Mouse (Mus musculus): ENCODE data around the gene Oas2.

DNA sequence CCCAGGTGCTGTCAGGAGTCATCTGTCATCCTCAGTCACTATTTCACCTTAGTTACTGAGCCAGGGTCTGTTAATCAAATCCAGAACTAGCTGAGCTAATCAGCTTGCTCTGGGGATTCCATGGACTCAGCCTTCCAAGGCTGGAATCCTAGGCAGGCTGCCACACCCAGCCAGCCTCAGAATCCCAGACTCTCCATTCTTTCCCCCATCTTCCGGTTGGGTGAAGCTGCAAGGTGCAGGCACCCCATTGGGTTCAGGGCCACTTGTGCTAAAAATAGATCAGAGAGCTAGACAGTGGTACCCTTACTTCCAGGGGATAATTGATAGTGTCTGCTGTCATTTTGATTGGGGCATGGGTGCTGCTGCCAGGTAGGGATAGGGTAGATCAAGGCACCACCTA, 16.9 kb downstream of the Oas2 start:
- TF ChIP-seq MAX (IDR thresholded peaks at IDR 0.05), result no peak
- no peak for TF ChIP-seq CTCF (IDR thresholded peaks at IDR 0.05; ENCODE audit: control insufficient read depth, insufficient read depth, insufficient read length)
- TF ChIP-seq USF1 (IDR thresholded peaks at IDR 0.05; ENCODE audit: low read depth), result no peak
- TF ChIP-seq CEBPB (IDR thresholded peaks at IDR 0.05; ENCODE audit: low read depth), result no peak
- TF ChIP-seq MYOG (IDR thresholded peaks at IDR 0.05; ENCODE audit: control insufficient read depth, extremely low read depth, insufficient read length), result no peak
- no peak for TF ChIP-seq FOSL1 (IDR thresholded peaks at IDR 0.05; ENCODE audit: insufficient read depth, low read length, poor library complexity, severe bottlenecking)
- TF ChIP-seq MYOD1 (IDR thresholded peaks at IDR 0.05; ENCODE audit: control insufficient read depth, insufficient read length, low read depth), result no peak

Measured in C2C12 (cell line).